Mouse (Mus musculus) left cerebral cortex, adult 6 months (tissue): Measurements from ENCODE around the gene Tnnc1. TPM values are rescaled to one million over a fixed set of nuclear protein-coding genes. Genes with fewer than 3 reads are reported as not detected.

Experiments used
- long read RNA-seq, 2 experiments: library from polyadenylated mRNA; unstranded; transcript quantifications; one replicate each; pipeline ENCODE4 v2.0.0; 2019 to 2020
- polyA plus RNA-seq: library from polyadenylated mRNA; unstranded; fragments of <200 nt; fragmentation: Nextera tagmentation; gene quantifications from 2 replicates; pipeline ENCODE4 v1.2.3, GENCODE M21; 2021

Gene Tnnc1
- 65.8 and 69.3 TPM in 2 replicates for polyA plus RNA-seq
- long read RNA-seq, experiment 1, transcript Tnnc1-202 (6 exons, 721 nt) = major isoform, 5 of 8 reads
- long read RNA-seq, experiment 1, partial matches to known transcripts = 2 of 8 reads
- long read RNA-seq, experiment 1, other reads (novel, unspliced or antisense) = 1 of 8 reads
- long read RNA-seq, experiment 2, transcript Tnnc1-202 (6 exons, 721 nt) = major isoform, 27 of 30 reads
- long read RNA-seq, experiment 2, partial matches to known transcripts = 0 of 30 reads
- long read RNA-seq, experiment 2, other reads (novel, unspliced or antisense) = 3 of 30 reads

GRCm38 (mm10) chr14:31208084-31208483 lies at the start of gene Tnnc1:
Gene Tnnc1 (plus strand): TSS chr14:31208312.

GRCm38 (mm10) chr14:31168425-31168824 lies 39.7 kb upstream of the Tnnc1 start, which contains the start of gene Stab1:
Gene Stab1 (minus strand): TSS chr14:31168641.

GRCm38 (mm10) chr14:31216846-31217245 lies 8.7 kb downstream of the Tnnc1 start, which contains the start of gene Nisch:
Gene Nisch (minus strand): TSS chr14:31216946.

GRCm38 (mm10) chr14:31217666-31218065 lies 9.6 kb downstream of the Tnnc1 start, which contains the start of gene Sema3g:
Gene Sema3g (plus strand): TSS chr14:31217860.

GRCm38 (mm10) chr14:31251084-31251604 lies 43.0 kb downstream of the Tnnc1 start, which contains the start of the genes Phf7 and Bap1:
Gene Phf7 (minus strand): TSS chr14:31251317.
Gene Bap1 (plus strand): TSS chr14:31251450.

Other genes starting within 250 kb of the Tnnc1 start
- gene Glt8d1, start 206.9 kb upstream of the Tnnc1 start, polyA plus RNA-seq = 16.3 and 21.3 TPM in 2 replicates
- gene Spcs1, start 206.6 kb upstream of the Tnnc1 start, polyA plus RNA-seq = 514 and 571 TPM in 2 replicates
- 8.6 and 18.1 TPM in 2 replicates for gene Pbrm1, start 189.2 kb upstream of the Tnnc1 start, polyA plus RNA-seq
- 13.2 and 15.2 TPM in 2 replicates for gene Gnl3, start 189.2 kb upstream of the Tnnc1 start, polyA plus RNA-seq
- 129 and 147 TPM in 2 replicates for gene Smim4, start 79.4 kb upstream of the Tnnc1 start, polyA plus RNA-seq
- 5.2 and 7.7 TPM in 2 replicates for gene Nt5dc2, start 77.3 kb upstream of the Tnnc1 start, polyA plus RNA-seq
- gene Stab1, start 39.7 kb upstream of the Tnnc1 start, polyA plus RNA-seq = 7.3 and 8.7 TPM in 2 replicates
- gene Nisch, start 8.6 kb downstream of the Tnnc1 start, polyA plus RNA-seq = 114 and 135 TPM in 2 replicates
- 0.05 and 0.06 TPM in 2 replicates for gene Sema3g, start 9.5 kb downstream of the Tnnc1 start, polyA plus RNA-seq
- gene Phf7, start 43.0 kb downstream of the Tnnc1 start, polyA plus RNA-seq = 3.6 and 3.7 TPM in 2 replicates
- 78.3 and 83.8 TPM in 2 replicates for gene Bap1, start 43.1 kb downstream of the Tnnc1 start, polyA plus RNA-seq
- gene Dnah1, start 115.6 kb downstream of the Tnnc1 start, polyA plus RNA-seq = 2.8 and 3.2 TPM in 2 replicates
- gene Capn7, start 128.3 kb downstream of the Tnnc1 start, polyA plus RNA-seq = 14.1 and 16.4 TPM in 2 replicates
- 22.4 and 23.5 TPM in 2 replicates for gene Sh3bp5, start 227.8 kb downstream of the Tnnc1 start, polyA plus RNA-seq